Mouse (Mus musculus): ENCODE data around the gene Gm11037. TPM values are rescaled to one million over a fixed set of nuclear protein-coding genes. Genes with fewer than 3 reads are reported as not detected.
"Not testable (repeated sequence)": the region's sequence is repeated elsewhere in the genome, so short reads cannot be mapped to it uniquely, and the experiment has no call there.

The Gm11037 gene
- polyA plus RNA-seq, 1 experiment from 2014 or later: not detected

GRCm38 (mm10) chr2:131094823-131095222, 38.5 kb upstream of the Gm11037 start:
- H3K9ac ChIP-seq (ENCODE audit: low read length): no peak overlapping the region
- 0% methylated on average over 1 of the region's 1 CpGs for WGBS
- ATAC-seq (ENCODE audit: insufficient number of reproducible peaks, insufficient read depth, low FRiP score, low read depth): no peak
- H3K27ac ChIP-seq (replicated peaks in 1 of 2; ENCODE audit: control insufficient read depth in 1 of 2, insufficient read depth in 1 of 2, low read depth in 2 of 2, low read length in 2 of 2): no peak overlapping the region
- H3K4me3 ChIP-seq (ENCODE audit: control insufficient read depth in 1 of 2, insufficient read depth in 1 of 2, low read depth in 1 of 2, low read length in 2 of 2): no peak overlapping the region
- no peaks in the 10 kb centered on the region for H3K27me3 ChIP-seq (ENCODE audit: control insufficient read depth, insufficient read depth, low read length)
- H3K4me1 ChIP-seq (ENCODE audit: control insufficient read depth in 2 of 2, insufficient read depth in 2 of 2, low read length in 2 of 2): peaks cover 3 to 5% of the 10 kb centered on the region in 2 experiments; a peak in 1 of 4 replicates
- H3K4me2 ChIP-seq (ENCODE audit: low read length): no peak overlapping the region
- H3K36me3 ChIP-seq (ENCODE audit: control insufficient read depth, insufficient read depth, low read length): no peaks in the 10 kb centered on the region
- H3K9me3 ChIP-seq (ENCODE audit: control insufficient read depth, low read length): no peaks in the 10 kb centered on the region

DNA sequence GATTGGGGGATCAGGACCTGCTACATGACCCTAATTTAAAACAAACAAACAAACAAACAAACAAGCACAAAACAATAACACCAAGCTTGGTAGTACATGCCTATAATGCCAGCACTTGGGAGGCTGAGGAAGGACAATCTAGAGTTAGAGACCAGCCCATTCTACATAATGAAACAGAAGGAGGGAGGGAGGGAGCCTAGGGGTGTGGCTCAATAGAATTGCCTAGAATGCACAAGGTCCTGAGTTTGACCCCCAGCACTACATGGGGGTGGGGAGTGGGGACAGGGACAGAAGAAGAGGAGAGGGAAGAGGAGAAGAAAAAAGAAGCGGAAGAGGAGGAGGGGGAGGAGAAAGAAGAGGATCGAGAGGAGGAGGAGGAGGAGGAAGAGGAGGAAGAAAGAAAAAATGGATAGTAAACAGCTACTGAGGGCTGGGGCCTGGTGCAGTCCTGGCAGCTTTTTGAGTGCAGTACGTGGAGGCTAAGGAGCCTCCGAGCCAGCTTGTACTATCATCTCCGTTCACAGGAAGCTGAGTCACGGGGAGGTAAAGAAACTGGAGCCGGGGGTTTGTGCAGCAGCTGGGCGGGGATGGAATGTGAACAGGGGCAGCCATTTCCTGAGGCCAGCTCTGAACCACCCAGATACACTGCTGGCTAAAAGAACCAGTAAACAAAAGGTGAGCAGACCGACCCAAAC, 37.0 kb upstream of the Gm11037 start:
- 21% methylated on average over 9 of the region's 9 CpGs for WGBS
- Histone ChIP-seq H3K4me2 (ENCODE audit: low read length) (peak overlapping the region; percentile 16; the same call in 1 of the 2 replicates), H3K4me1 (ENCODE audit: control insufficient read depth in 2 of 2, insufficient read depth in 2 of 2, low read length in 2 of 2) (0 out of 4 replicates have a peak, but pooled peaks cover 3% of the 10 kb centered on the region in 2 experiments), H3K36me3 (ENCODE audit: control insufficient read depth, insufficient read depth, low read length) (no peaks in the 10 kb centered on the region), H3K4me3 (ENCODE audit: control insufficient read depth in 1 of 2, insufficient read depth in 1 of 2, low read depth in 1 of 2, low read length in 2 of 2) (no peak overlapping the region), H3K9me3 (ENCODE audit: control insufficient read depth, low read length) (no peaks in the 10 kb centered on the region), H3K9ac (ENCODE audit: low read length) (peak overlapping the region; percentile 6; the same call in 1 of the 2 replicates), H3K27me3 (ENCODE audit: control insufficient read depth, insufficient read depth, low read length) (no peaks in the 10 kb centered on the region), H3K27ac (replicated peaks in 1 of 2; ENCODE audit: control insufficient read depth in 1 of 2, insufficient read depth in 1 of 2, low read depth in 2 of 2, low read length in 2 of 2) (peak overlapping the region; percentile 28 to 68)
- peak; percentile 78 for ATAC-seq (ENCODE audit: insufficient number of reproducible peaks, insufficient read depth, low FRiP score, low read depth)

DNA sequence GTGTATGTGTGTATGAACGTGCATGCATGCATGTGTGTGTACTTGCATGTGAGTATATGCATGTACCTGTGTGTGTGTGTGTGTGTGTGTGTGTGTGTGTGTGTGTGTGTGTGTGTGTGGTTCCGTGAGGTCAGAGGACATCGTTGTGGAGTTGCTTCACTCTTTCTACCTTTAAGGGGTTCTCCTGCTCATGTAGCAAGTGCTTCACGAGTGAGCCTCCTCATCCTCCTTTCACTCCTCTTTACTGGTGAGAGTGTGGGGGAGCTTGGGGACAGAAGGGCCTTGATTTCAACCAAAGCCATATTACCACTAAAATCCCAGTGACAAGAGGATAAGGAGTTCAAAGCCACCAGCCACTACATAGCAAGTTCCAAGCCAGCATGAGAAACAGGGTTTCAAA, 36.2 kb upstream of the Gm11037 start:
- Histone ChIP-seq H3K27ac (replicated peaks in 1 of 2; ENCODE audit: control insufficient read depth in 1 of 2, insufficient read depth in 1 of 2, low read depth in 2 of 2, low read length in 2 of 2) (peak overlapping the region; percentile 45 to 68; a peak in 3 of 4 replicates), H3K36me3 (ENCODE audit: control insufficient read depth, insufficient read depth, low read length) (no peaks in the 10 kb centered on the region), H3K4me2 (ENCODE audit: low read length) (peak overlapping the region; percentile 16; the same call in 1 of the 2 replicates), H3K9me3 (ENCODE audit: control insufficient read depth, low read length) (no peaks in the 10 kb centered on the region), H3K9ac (ENCODE audit: low read length) (no peak overlapping the region), H3K27me3 (ENCODE audit: control insufficient read depth, insufficient read depth, low read length) (no peaks in the 10 kb centered on the region), H3K4me3 (ENCODE audit: control insufficient read depth in 1 of 2, insufficient read depth in 1 of 2, low read depth in 1 of 2, low read length in 2 of 2) (no peak overlapping the region), H3K4me1 (ENCODE audit: control insufficient read depth in 2 of 2, insufficient read depth in 2 of 2, low read length in 2 of 2) (0 out of 4 replicates have a peak, but pooled peaks cover 3% of the 10 kb centered on the region in 2 experiments)
- no peak for ATAC-seq (ENCODE audit: insufficient number of reproducible peaks, insufficient read depth, low FRiP score, low read depth)
- WGBS: 86% methylated on average over 4 of the region's 4 CpGs

GRCm38 (mm10) chr2:131101530-131101929, 31.8 kb upstream of the Gm11037 start:
- no peaks in the 10 kb centered on the region for H3K27me3 ChIP-seq (ENCODE audit: control insufficient read depth, insufficient read depth, low read length)
- H3K4me2 ChIP-seq (ENCODE audit: low read length): no peak overlapping the region
- no peak overlapping the region for H3K4me3 ChIP-seq (ENCODE audit: control insufficient read depth in 1 of 2, insufficient read depth in 1 of 2, low read depth in 1 of 2, low read length in 2 of 2)
- ATAC-seq (ENCODE audit: insufficient number of reproducible peaks, insufficient read depth, low FRiP score, low read depth): no peak
- WGBS: 65% methylated on average over 3 of the region's 3 CpGs
- no peaks in the 10 kb centered on the region for H3K36me3 ChIP-seq (ENCODE audit: control insufficient read depth, insufficient read depth, low read length)
- H3K27ac ChIP-seq (replicated peaks in 1 of 2; ENCODE audit: control insufficient read depth in 1 of 2, insufficient read depth in 1 of 2, low read depth in 2 of 2, low read length in 2 of 2): no peak overlapping the region
- peaks cover 3 to 5% of the 10 kb centered on the region in 2 experiments; a peak in 1 of 4 replicates for H3K4me1 ChIP-seq (ENCODE audit: control insufficient read depth in 2 of 2, insufficient read depth in 2 of 2, low read length in 2 of 2)
- H3K9me3 ChIP-seq (ENCODE audit: control insufficient read depth, low read length): no peaks in the 10 kb centered on the region
- no peak overlapping the region for H3K9ac ChIP-seq (ENCODE audit: low read length)

DNA sequence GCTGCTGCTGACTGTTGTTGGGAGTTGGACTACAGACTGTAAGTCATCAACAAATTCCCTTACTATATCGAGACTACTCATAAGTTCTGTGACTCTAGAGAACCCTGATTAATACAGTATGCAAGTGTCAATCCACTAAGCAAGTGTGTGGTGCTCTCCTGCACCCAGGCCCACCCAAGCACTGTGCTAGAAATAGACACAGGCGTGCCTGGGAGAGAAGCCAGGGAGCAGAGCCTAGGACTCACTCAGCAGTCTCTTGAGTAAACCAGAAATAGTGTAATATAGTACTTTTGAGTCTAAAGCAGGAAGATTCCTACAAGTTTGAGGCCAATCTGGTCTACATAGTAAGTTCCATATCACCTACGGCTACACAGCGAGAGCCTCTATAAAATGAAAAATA, 29.3 kb upstream of the Gm11037 start:
- peak overlapping the region in 1 of 2 experiments; percentile 24; a peak in 1 of 4 replicates for H3K27ac ChIP-seq (replicated peaks in 1 of 2; ENCODE audit: control insufficient read depth in 1 of 2, insufficient read depth in 1 of 2, low read depth in 2 of 2, low read length in 2 of 2)
- 47% methylated on average over 4 of the region's 4 CpGs for WGBS
- no peak overlapping the region for H3K4me2 ChIP-seq (ENCODE audit: low read length)
- H3K9ac ChIP-seq (ENCODE audit: low read length): no peak overlapping the region
- H3K27me3 ChIP-seq (ENCODE audit: control insufficient read depth, insufficient read depth, low read length): no peaks in the 10 kb centered on the region
- H3K36me3 ChIP-seq (ENCODE audit: control insufficient read depth, insufficient read depth, low read length): no peaks in the 10 kb centered on the region
- peaks cover 0 to 5% of the 10 kb centered on the region in 2 experiments; a peak in 1 of 4 replicates for H3K4me1 ChIP-seq (ENCODE audit: control insufficient read depth in 2 of 2, insufficient read depth in 2 of 2, low read length in 2 of 2)
- no peak overlapping the region for H3K4me3 ChIP-seq (ENCODE audit: control insufficient read depth in 1 of 2, insufficient read depth in 1 of 2, low read depth in 1 of 2, low read length in 2 of 2)
- ATAC-seq (ENCODE audit: insufficient number of reproducible peaks, insufficient read depth, low FRiP score, low read depth): no peak
- no peaks in the 10 kb centered on the region for H3K9me3 ChIP-seq (ENCODE audit: control insufficient read depth, low read length)

DNA sequence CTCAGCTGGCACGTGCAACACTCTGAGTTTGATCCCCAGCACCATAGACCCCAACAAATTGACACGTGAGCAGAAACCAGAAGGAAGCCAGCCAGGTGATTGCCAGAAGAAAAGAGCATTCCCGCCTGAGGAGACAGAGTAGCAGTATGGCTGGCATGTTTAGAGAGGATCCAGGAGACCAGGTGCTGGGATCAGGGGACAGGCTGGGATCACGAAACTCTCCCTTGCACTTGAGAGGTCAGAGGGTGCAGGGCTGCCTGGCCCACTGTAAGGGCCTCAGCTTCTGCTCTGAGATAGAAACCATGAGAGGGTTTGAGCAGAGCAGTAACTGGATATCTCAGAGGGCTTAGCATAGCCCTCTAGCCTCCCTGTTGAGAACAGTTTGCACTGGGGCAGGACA, 28.2 kb upstream of the Gm11037 start:
- not testable (repeated sequence) for H3K9me3 ChIP-seq (ENCODE audit: control insufficient read depth, low read length); H3K27ac ChIP-seq (replicated peaks in 1 of 2; ENCODE audit: control insufficient read depth in 1 of 2, insufficient read depth in 1 of 2, low read depth in 2 of 2, low read length in 2 of 2); ATAC-seq (ENCODE audit: insufficient number of reproducible peaks, insufficient read depth, low FRiP score, low read depth); H3K9ac ChIP-seq (ENCODE audit: low read length); H3K36me3 ChIP-seq (ENCODE audit: control insufficient read depth, insufficient read depth, low read length); H3K27me3 ChIP-seq (ENCODE audit: control insufficient read depth, insufficient read depth, low read length); H3K4me3 ChIP-seq (ENCODE audit: control insufficient read depth in 1 of 2, insufficient read depth in 1 of 2, low read depth in 1 of 2, low read length in 2 of 2); H3K4me1 ChIP-seq (ENCODE audit: control insufficient read depth in 2 of 2, insufficient read depth in 2 of 2, low read length in 2 of 2); H3K4me2 ChIP-seq (ENCODE audit: low read length)
- 75% methylated on average over 4 of the region's 4 CpGs for WGBS

- 70% methylated on average over 5 of the region's 5 CpGs for WGBS
- ATAC-seq (ENCODE audit: insufficient number of reproducible peaks, insufficient read depth, low FRiP score, low read depth): no peak
- Histone ChIP-seq H3K36me3 (ENCODE audit: control insufficient read depth, insufficient read depth, low read length) (no peaks in the 10 kb centered on the region), H3K27ac (replicated peaks in 1 of 2; ENCODE audit: control insufficient read depth in 1 of 2, insufficient read depth in 1 of 2, low read depth in 2 of 2, low read length in 2 of 2) (no peak overlapping the region), H3K4me1 (ENCODE audit: control insufficient read depth in 2 of 2, insufficient read depth in 2 of 2, low read length in 2 of 2) (peaks cover 0 to 5% of the 10 kb centered on the region in 2 experiments; a peak in 1 of 4 replicates), H3K4me3 (ENCODE audit: control insufficient read depth in 1 of 2, insufficient read depth in 1 of 2, low read depth in 1 of 2, low read length in 2 of 2) (no peak overlapping the region), H3K4me2 (ENCODE audit: low read length) (no peak overlapping the region), H3K9me3 (ENCODE audit: control insufficient read depth, low read length) (no peaks in the 10 kb centered on the region), H3K27me3 (ENCODE audit: control insufficient read depth, insufficient read depth, low read length) (no peaks in the 10 kb centered on the region), H3K9ac (ENCODE audit: low read length) (no peak overlapping the region)
Observed at GRCm38 (mm10) chr2:131105989-131106388, 27.3 kb upstream of the Gm11037 start.
